14 mouse cellular contexts compared by ENCODE assay signal in the genomic region with DNA sequence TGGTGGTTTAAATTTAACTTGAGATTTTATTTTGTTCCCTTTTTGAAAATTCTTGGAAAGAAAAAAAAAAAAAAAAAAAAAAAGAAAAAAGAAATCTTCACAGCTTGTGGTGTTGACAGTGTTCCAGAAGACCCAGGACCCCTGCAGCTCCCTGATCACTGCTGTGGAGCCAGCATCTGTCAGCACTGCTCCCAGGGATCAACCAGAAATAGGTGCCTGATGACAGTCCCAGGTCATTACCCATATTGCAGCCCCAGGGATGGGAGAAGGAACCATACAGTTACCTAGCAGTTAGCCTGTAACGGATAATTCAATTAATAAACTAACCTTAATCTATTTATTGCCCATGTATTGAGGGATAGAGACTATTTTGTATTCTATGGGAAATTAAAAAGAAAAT. TPM values are rescaled to one million over a fixed set of nuclear protein-coding genes. Genes with fewer than 3 reads are reported as not detected.
"Had no signal": no experiment of that assay in that cellular context is flagged by ENCODE, and none has a peak within 500 bp of the region (broad histone marks: within the 10 kb centered on the region; RNA-seq: fewer than 3 reads in every experiment).

No protein-coding gene starts in this region.

- H3K4me1 ChIP-seq: limb, embryonic 12.5 days; liver, embryonic 13.5 days; midbrain, embryonic 15.5 days had no signal

- H3K4me2 ChIP-seq: limb, embryonic 12.5 days; liver, embryonic 13.5 days; midbrain, embryonic 15.5 days had no signal

- H3K4me3 ChIP-seq: layer of hippocampus, adult 2 months; limb, embryonic 12.5 days; liver, embryonic 13.5 days; midbrain, embryonic 10.5 days; midbrain, embryonic 15.5 days had no signal

- H3K9ac ChIP-seq: limb, embryonic 12.5 days; liver, embryonic 13.5 days; liver, postnatal 0 days; midbrain, embryonic 15.5 days had no signal

- H3K9me3 ChIP-seq: limb, embryonic 12.5 days; liver, embryonic 13.5 days; midbrain, embryonic 10.5 days; midbrain, embryonic 15.5 days had no signal

- ATAC-seq: liver, postnatal 0 days; midbrain, embryonic 15.5 days had no signal

- H3K36me3 ChIP-seq: limb, embryonic 12.5 days; liver, embryonic 13.5 days; midbrain, embryonic 10.5 days; midbrain, embryonic 15.5 days had no signal

- H3K27me3 ChIP-seq: limb, embryonic 12.5 days; liver, embryonic 13.5 days; midbrain, embryonic 15.5 days had no signal

- DNase-seq: kidney, adult 9 months; kidney, postnatal 4 days; liver; liver, embryonic 13.5 days; liver, postnatal 0 days; lung, postnatal 36 days; right cerebral cortex, postnatal 14 days; thymus, postnatal 36 days had no signal

- H3K27ac ChIP-seq: kidney, postnatal 0 days; layer of hippocampus, adult 2 months; limb, embryonic 12.5 days; liver, embryonic 13.5 days; midbrain, embryonic 10.5 days; midbrain, embryonic 15.5 days had no signal

RNA-seq across cellular contexts. Expression of a gene that starts 45.6 kb away (rescaled TPM):
- polyA plus RNA-seq: small intestine, adult 2 months had no signal
